Mouse (Mus musculus) embryonic fibroblast, embryonic 13.5 days (primary cell): ENCODE measurements at regions not wholly inside any gene's neighbourhood (a gene's known extent, or its start where the extent isn't known, plus 50 kb on each side); places are given as distances from the start of the nearest gene placed in this dataset.

ENCODE experiments used
- CTCF ChIP-seq: IDR thresholded peaks from 2 replicates; pipeline ENCODE4 v1.5.1; 2011; ENCODE audit warnings: mild to moderate bottlenecking, control low read depth, low read length, moderate library complexity, borderline replicate concordance; ENCODE audit not compliant: insufficient read depth
- POLR2A ChIP-seq: IDR thresholded peaks from 2 replicates; pipeline ENCODE4 v1.6.1; 2011; ENCODE audit warnings: low read depth, mild to moderate bottlenecking, control low read depth, low read length, moderate library complexity

- TF ChIP-seq CTCF (no peak), POLR2A (no peak)
Measured at GRCm38 (mm10) chr2:106571346-106571745, 121.7 kb upstream of the Mpped2 start.
